Mouse (Mus musculus) left cerebral cortex, adult 8-10 months (tissue): ENCODE data around the gene Suclg2. TPM values are rescaled to one million over a fixed set of nuclear protein-coding genes. Genes with fewer than 3 reads are reported as not detected.

Experiments used
- DNase-seq, 2 experiments: peaks; one replicate each; pipeline ENCODE4 v3.0.0; 2022; ENCODE audit warnings: low spot score in 2 of 2
- total RNA-seq, 4 experiments: library from RNA; stranded (reverse); gene quantifications; 2 replicates each; pipeline ENCODE4 v1.2.4; 2022

Gene Suclg2
- total RNA-seq, 4 experiments from 2014 or later = 20.7 to 24.1 (median 21.2) TPM

GRCm38 (mm10) chr6:95571620-95572019, 147.0 kb downstream of the Suclg2 start:
- DNase-seq = no peak

- DNase-seq = no peak
Observed at GRCm38 (mm10) chr6:95563355-95564009, 155.1 kb downstream of the Suclg2 start.

- DNase-seq = no peak
Observed at GRCm38 (mm10) chr6:95556320-95556719, 162.3 kb downstream of the Suclg2 start.

GRCm38 (mm10) chr6:95552339-95552950, 166.2 kb downstream of the Suclg2 start:
- DNase-seq = no peak

GRCm38 (mm10) chr6:95551000-95551399, 167.6 kb downstream of the Suclg2 start:
- no peak for DNase-seq

GRCm38 (mm10) chr6:95546189-95546832, 172.3 kb downstream of the Suclg2 start:
- DNase-seq = no peak

GRCm38 (mm10) chr6:95545714-95546113, 172.9 kb downstream of the Suclg2 start:
- DNase-seq = no peak

- DNase-seq = no peak
Observed at GRCm38 (mm10) chr6:95545296-95545695, 173.3 kb downstream of the Suclg2 start.

GRCm38 (mm10) chr6:95535191-95535590, 183.4 kb downstream of the Suclg2 start:
- no peak for DNase-seq

- no peak for DNase-seq
Observed at GRCm38 (mm10) chr6:95519846-95520245, 198.8 kb downstream of the Suclg2 start.

- DNase-seq = no peak
Observed at GRCm38 (mm10) chr6:95518406-95518805, 200.2 kb downstream of the Suclg2 start.

- no peak for DNase-seq
Observed at GRCm38 (mm10) chr6:95515721-95516120, 202.9 kb downstream of the Suclg2 start.

GRCm38 (mm10) chr6:95514726-95515125, 203.9 kb downstream of the Suclg2 start:
- no peak for DNase-seq

- no peak for DNase-seq
Observed at GRCm38 (mm10) chr6:95511689-95512088, 206.9 kb downstream of the Suclg2 start.

- no peak for DNase-seq
Observed at GRCm38 (mm10) chr6:95500771-95501170, 217.8 kb downstream of the Suclg2 start.

- DNase-seq = no peak
Observed at GRCm38 (mm10) chr6:95499639-95500038, 219.0 kb downstream of the Suclg2 start.

- DNase-seq = no peak
Observed at GRCm38 (mm10) chr6:95492216-95492956, 226.2 kb downstream of the Suclg2 start.

GRCm38 (mm10) chr6:95491043-95491442, 227.6 kb downstream of the Suclg2 start:
- no peak for DNase-seq

GRCm38 (mm10) chr6:95485791-95486190, 232.8 kb downstream of the Suclg2 start:
- no peak for DNase-seq

- peak; percentile 16 to 31 for DNase-seq
Observed at GRCm38 (mm10) chr6:95484183-95484818, 234.3 kb downstream of the Suclg2 start.

GRCm38 (mm10) chr6:95483686-95484085, 234.9 kb downstream of the Suclg2 start:
- DNase-seq = no peak
